Mouse (Mus musculus) B cell, adult 2 months (primary cell): ENCODE results near the gene Plekhm3.

ENCODE experiments used
- DNase-seq, 2 experiments: peaks; one replicate each; pipeline ENCODE4 v3.0.0; 2022

The Plekhm3 gene

GRCm38 (mm10) chr1:64823564-64823963, 133.1 kb downstream of the Plekhm3 start:
- DNase-seq = no peak

- DNase-seq = no peak
These were observed 138.9 kb downstream of the Plekhm3 start for GRCm38 (mm10) chr1:64817709-64818108.

- DNase-seq = no peak
These were observed 143.4 kb downstream of the Plekhm3 start for GRCm38 (mm10) chr1:64813182-64813581.

GRCm38 (mm10) chr1:64811956-64812355, 144.7 kb downstream of the Plekhm3 start:
- DNase-seq = no peak

GRCm38 (mm10) chr1:64809085-64809484, 147.5 kb downstream of the Plekhm3 start:
- no peak for DNase-seq

- DNase-seq = no peak
These were observed 148.9 kb downstream of the Plekhm3 start for GRCm38 (mm10) chr1:64807766-64808165.

- DNase-seq = no peak
These were observed 151.4 kb downstream of the Plekhm3 start for GRCm38 (mm10) chr1:64805217-64805616.

GRCm38 (mm10) chr1:64802631-64803030, 154.0 kb downstream of the Plekhm3 start:
- no peak for DNase-seq

- peak in 1 of 2 experiments; percentile 6 for DNase-seq
These were observed 159.0 kb downstream of the Plekhm3 start for GRCm38 (mm10) chr1:64797621-64798020.

GRCm38 (mm10) chr1:64796867-64797582, 159.6 kb downstream of the Plekhm3 start:
- peak; percentile 25 to 32 for DNase-seq

- no peak for DNase-seq
These were observed 161.2 kb downstream of the Plekhm3 start for GRCm38 (mm10) chr1:64795284-64796040.

- DNase-seq = no peak
These were observed 162.5 kb downstream of the Plekhm3 start for GRCm38 (mm10) chr1:64794096-64794495.

- DNase-seq = no peak
These were observed 163.4 kb downstream of the Plekhm3 start for GRCm38 (mm10) chr1:64793234-64793530.

- DNase-seq = no peak
These were observed 163.9 kb downstream of the Plekhm3 start for GRCm38 (mm10) chr1:64792521-64793233.

- DNase-seq = no peak
These were observed 164.8 kb downstream of the Plekhm3 start for GRCm38 (mm10) chr1:64791826-64792225.

- no peak for DNase-seq
These were observed 165.5 kb downstream of the Plekhm3 start for GRCm38 (mm10) chr1:64790806-64791790.

GRCm38 (mm10) chr1:64787701-64788515, 168.7 kb downstream of the Plekhm3 start:
- no peak for DNase-seq

GRCm38 (mm10) chr1:64779863-64780262, 176.8 kb downstream of the Plekhm3 start:
- DNase-seq = no peak

GRCm38 (mm10) chr1:64779415-64779814, 177.2 kb downstream of the Plekhm3 start:
- no peak for DNase-seq

- DNase-seq = no peak
These were observed 183.3 kb downstream of the Plekhm3 start for GRCm38 (mm10) chr1:64773305-64773704.

- no peak for DNase-seq
These were observed 186.5 kb downstream of the Plekhm3 start for GRCm38 (mm10) chr1:64770169-64770568.

GRCm38 (mm10) chr1:64761646-64762045, 195.0 kb downstream of the Plekhm3 start:
- no peak for DNase-seq
